Mouse (Mus musculus) megakaryocyte, embryonic 14.5 days (primary cell): ENCODE measurements around the gene Wfdc10.

Source experiments
- FLI1 ChIP-seq: IDR thresholded peaks from 2 replicates; pipeline ENCODE4 v1.6.1; 2012; ENCODE audit warnings: low read length, inconsistent platforms, mixed read lengths
- GATA1 ChIP-seq: IDR thresholded peaks from 3 replicates; pipeline ENCODE4 v1.6.1; 2012; ENCODE audit warnings: mixed read lengths, low read length, inconsistent platforms, borderline replicate concordance

DNA sequence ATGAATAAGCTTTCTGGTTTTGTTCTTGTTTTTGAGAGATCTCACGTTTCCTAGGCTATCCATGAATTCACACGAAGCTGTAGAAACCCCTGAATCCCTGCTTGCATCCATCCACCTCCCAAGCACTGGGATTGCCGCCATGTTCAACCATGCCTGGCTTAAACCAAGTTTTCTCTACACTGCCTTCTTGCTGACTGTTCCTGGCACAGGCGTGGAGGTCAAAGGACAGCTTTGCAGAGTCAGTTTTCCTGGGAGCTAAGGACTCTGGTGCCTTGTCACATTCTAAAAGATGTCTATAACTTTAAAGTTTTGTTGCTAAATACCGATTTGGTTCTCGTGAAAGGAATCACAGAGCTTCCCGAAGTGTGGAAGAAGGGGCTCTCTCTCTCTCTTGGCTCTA, 9.0 kb downstream of the Wfdc10 start:
- no peak for TF ChIP-seq GATA1
- no peak for TF ChIP-seq FLI1
